Mouse (Mus musculus) urinary bladder, postnatal 14 days (tissue): ENCODE measurements around the gene 4930438A08Rik.
"Not testable (repeated sequence)": the region's sequence is repeated elsewhere in the genome, so short reads cannot be mapped to it uniquely, and the experiment has no call there.

Source experiments
- DNase-seq: peaks from one replicate; pipeline ENCODE4 v3.0.0; 2021; ENCODE audit warnings: low spot score

4930438A08Rik gene

GRCm38 (mm10) chr11:58274572-58274971, at the start of gene 4930438A08Rik:
Gene 4930438A08Rik, plus strand, starts transcription at chr11:58274799.
- no peak for DNase-seq

DNA sequence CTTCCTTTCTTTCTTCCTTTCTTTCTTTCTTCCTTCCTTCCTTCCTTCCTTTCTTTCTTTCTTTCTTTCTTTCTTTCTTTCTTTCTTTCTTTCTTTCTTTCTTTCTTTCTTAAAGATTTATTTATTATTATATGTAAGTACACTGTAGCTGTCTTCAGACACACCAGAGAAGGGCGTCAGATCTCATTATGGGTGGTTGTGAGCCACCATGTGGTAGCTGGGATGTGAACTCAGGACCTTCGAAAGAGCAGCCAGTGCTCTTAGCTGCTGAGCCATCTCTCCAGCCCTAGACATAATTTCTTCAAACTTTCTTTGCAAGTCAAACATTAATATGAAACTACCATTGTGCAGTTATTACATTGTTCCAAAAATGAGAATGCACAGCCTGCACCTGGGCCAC, 49.7 kb upstream of the 4930438A08Rik start:
- not testable (repeated sequence) for DNase-seq

- DNase-seq: peak; percentile 76
Observed at GRCm38 (mm10) chr11:58225655-58226054, 48.9 kb upstream of the 4930438A08Rik start.

GRCm38 (mm10) chr11:58226425-58226824, 48.2 kb upstream of the 4930438A08Rik start:
- no peak for DNase-seq

DNA sequence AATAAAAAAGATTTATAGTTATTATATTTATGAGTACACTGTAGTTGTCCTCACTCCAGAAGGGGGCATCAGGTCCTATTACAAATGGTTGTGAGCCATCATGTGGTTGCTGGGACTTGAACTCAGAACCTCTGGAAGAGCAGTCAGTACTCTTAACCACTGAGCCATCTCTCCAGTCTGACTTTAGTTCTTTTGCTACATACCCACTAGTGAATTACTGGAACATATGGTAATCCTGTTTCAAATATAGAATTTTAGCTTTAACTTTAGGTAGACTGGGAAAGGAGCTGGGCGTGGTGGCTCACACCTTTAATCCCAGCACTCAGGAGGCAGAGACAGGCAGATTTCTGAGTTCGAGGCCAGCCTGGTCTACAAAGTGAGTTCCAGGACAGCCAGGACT, 46.6 kb upstream of the 4930438A08Rik start:
- DNase-seq: not testable (repeated sequence)

- no peak for DNase-seq
Observed at GRCm38 (mm10) chr11:58230396-58230910, 44.1 kb upstream of the 4930438A08Rik start.

- DNase-seq: no peak
Observed at GRCm38 (mm10) chr11:58231156-58231555, 43.4 kb upstream of the 4930438A08Rik start.

GRCm38 (mm10) chr11:58234551-58234950, 40.0 kb upstream of the 4930438A08Rik start:
- DNase-seq: not testable (repeated sequence)

DNA sequence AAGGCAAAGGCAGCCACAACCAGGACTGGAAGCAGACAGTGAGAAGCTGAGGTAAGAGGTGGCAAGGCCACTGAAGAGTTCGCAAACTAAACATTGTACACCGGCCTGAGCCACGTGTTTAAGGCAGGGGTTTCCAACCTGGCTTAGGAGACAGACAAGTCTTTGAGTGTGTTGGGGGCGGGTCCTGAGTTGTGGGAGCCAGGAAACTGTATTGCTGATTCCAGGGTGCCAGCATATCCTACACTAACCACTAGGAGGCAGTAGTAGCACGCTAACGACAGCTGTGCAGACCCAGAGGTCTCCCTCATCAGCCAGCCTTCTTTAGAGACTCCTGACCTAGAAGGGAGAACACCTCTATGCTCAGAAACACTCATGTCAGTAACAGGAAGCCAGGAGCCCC, 39.4 kb upstream of the 4930438A08Rik start:
- DNase-seq: no peak

DNA sequence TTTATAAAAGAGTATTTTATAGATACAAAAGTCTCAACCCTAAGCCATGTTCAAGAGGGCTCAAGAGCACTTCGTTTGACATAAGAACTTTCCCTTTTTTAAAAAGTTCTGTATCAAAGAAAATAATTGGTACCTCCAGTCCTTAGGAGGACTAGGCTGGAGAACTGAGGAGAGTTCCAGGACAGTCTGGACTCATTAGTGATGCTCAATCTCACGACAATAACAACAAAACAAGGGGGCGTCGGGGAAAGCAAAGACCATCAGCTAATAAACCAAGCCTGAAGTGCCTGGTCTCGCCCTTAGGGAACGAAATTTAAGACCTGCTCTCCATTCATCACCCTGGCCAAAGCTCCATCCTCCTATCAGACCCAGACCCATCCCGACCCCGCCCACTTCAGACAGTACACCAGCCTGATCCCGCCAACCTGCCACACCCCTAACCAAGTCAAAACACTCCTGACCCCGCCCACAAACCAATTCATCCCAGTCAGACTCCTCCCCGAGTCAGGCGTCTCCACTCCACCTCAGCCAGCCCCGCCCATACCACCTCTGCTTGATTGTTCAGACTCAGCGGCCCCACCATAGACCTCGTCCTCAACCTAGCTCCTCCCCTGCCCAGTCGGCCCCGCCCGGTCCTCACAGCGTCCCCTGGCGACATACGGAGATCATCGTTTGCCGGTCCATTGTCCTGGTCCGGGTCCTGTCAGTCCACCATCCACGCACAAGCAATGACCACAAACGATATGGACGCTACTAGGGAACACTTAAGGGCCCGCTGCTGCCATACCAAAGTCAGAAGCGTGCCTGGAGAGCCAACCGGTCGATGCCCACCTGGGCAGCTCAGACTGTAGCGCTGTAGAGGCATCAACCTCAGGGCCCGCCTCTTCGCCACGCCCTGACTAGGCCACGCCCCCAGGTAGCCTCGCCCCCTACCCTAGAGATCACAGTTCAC, 35.5 kb upstream of the 4930438A08Rik start:
- DNase-seq: peak; percentile 65

DNA sequence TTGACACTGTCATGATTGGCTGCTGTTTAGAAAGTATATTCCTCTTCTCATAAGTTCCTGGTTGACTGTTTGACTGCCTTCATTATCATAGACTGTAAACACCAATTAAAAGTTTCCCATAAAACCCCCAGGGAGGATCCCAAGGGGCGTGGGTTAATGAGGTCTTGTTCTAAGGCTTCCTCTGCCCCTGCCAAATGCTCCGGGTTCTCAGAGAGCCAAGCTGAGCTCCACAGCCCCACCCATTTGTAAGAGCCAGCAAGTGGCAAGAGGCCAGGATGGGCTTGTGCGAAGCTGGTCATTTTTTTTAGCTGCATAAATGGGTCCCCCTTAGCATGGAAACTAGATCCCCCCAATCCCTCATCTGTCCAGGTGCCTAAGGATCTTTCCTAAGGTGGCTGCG, 27.3 kb upstream of the 4930438A08Rik start:
- peak; percentile 12 for DNase-seq

DNA sequence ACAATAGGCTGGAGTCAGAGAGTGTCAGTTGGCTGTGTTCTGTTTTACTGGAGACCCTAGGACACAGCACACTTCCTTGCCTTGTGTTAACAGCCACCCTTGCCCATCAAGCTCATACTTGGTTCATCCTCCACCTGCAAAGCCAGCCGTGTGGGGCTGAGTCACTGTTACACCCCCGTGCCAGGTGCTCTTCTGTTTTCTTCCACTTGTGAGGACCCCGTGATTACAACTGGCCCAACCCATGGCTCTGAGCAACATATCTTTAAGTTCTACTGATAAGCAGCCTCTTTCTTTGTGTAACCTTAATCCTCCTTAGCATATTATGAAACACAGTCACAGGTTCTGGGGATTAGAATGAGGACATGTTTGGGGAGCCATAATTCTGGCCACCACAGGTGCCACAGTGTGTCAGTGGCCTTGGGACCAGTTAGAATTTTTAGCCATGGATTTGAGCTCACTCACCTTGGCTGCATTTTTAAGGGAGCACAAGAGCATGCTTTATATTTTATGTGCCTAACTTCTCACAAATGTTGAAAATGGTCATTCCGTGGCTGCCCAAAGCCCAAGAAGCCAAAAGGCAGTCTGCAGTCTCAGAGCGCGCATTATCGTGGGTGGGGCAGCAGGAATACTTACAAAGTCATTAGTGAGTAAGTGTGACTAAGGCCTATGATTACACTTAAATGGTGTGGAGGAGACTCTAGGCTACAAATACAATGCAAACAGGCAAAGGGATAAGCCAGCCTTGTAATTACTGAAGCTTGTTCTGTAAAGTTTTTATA, 25.2 kb upstream of the 4930438A08Rik start:
- DNase-seq: no peak

DNA sequence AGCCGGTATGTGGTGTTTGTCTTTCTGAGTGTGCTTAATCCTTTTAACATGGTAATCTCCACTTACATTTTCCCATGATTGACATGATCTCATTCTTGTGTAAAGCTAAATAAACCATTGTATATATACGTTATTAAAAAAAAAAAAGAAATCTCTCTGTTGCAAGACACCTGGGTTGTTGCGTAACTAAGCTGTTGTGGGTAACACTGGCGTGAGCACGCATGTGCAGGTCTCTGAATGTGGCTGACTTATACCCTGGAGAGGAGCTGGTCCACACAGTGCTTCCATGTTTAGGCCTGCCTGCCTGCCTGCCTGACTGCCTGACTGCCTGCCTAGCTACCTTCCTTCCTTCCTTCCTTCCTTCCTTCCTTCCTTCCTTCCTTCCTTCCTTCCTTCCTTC, 24.0 kb upstream of the 4930438A08Rik start:
- no peak for DNase-seq

GRCm38 (mm10) chr11:58254411-58254810, 20.2 kb upstream of the 4930438A08Rik start:
- no peak for DNase-seq

- DNase-seq: no peak
Observed at GRCm38 (mm10) chr11:58257816-58258215, 16.8 kb upstream of the 4930438A08Rik start.

DNA sequence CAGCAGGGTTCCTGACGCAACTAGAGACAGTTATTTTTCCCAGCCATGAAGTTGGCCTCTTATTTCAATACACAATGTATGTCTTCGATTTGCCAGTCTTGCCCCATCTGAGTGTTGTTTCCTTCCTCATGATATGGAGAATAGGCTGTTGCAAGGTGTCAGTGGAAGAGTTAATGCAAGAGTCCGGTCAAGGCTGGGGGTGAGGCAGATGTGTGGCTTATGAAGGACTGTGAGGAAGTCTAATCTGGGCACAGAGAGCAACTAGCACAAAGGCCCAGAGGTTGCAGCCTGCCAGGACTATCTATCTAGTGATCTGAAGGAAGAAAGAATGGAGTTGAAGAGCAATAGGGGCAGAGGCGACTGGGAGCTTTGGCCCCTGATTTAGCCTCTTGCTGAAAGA, 14.4 kb upstream of the 4930438A08Rik start:
- DNase-seq: no peak

GRCm38 (mm10) chr11:58261826-58262225, 12.8 kb upstream of the 4930438A08Rik start:
- DNase-seq: no peak

DNA sequence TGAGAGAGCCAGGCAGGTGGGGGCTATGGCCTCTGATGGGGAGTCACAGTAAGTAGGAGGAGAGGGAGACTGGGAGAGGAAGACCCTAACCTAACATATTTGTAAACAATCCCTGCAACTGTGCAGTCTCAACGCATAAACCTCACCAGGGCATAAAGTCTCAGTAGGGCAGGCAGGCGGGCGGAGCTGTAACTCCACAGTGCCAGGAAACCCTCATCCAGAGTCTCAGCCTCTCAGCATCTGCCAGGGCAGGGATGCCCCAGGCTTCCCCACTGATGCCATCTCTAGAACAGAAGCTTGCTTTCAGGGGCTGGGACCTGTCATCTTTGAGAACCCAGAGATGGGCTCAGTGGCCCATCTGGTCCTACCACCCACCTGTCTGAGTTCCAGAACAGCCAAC, 12.3 kb upstream of the 4930438A08Rik start:
- DNase-seq: no peak

- no peak for DNase-seq
Observed at GRCm38 (mm10) chr11:58263516-58263915, 11.1 kb upstream of the 4930438A08Rik start.

- no peak for DNase-seq
Observed at GRCm38 (mm10) chr11:58264546-58264945, 10.1 kb upstream of the 4930438A08Rik start.

- no peak for DNase-seq
Observed at GRCm38 (mm10) chr11:58268285-58268684, 6.3 kb upstream of the 4930438A08Rik start.

DNA sequence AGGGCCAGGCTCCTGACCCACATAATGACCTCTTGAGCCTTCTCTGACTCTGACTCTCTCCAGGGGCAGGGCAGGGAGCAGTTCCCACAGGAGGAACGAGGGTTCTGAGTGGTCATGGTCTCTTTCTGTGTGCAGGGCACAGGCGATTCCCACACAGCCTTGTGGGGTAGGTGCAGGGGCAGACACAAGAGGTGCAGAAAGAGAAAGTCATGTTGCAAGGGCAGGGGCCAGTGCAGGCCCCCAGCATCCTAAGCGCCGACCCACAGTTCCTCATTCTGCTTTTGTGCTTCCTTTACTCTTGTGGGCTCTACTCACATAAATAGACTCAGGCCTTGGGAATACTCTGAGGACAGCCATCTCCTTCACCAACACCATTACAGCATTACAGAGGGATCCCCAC, 1.2 kb downstream of the 4930438A08Rik start:
- no peak for DNase-seq
